Mouse (Mus musculus) hindbrain, embryonic 15.5 days (tissue): ENCODE measurements at regions not wholly inside any gene's neighbourhood (a gene's known extent, or its start where the extent isn't known, plus 50 kb on each side); places are given as distances from the start of the nearest gene placed in this dataset.

Source experiments
- ATAC-seq: fragments of 200-750 bp; cut with Nextera tagmentation; 2 replicates; pipeline ENCODE4 v1.8.0; 2017; ENCODE audit warnings: low read depth, moderate number of reproducible peaks, moderate TSS enrichment; ENCODE audit not compliant: low FRiP score
- H3K27ac ChIP-seq: fragments of 300-500 bp; sonication (generic); replicated peaks from 2 replicates; pipeline ENCODE4 v1.5.1; 2015; ENCODE audit warnings: mild to moderate bottlenecking, inconsistent platforms
- H3K27me3 ChIP-seq: fragments of 300-500 bp; sonication (generic); 2 replicates; pipeline ENCODE4 v1.6.1; 2015; ENCODE audit warnings: control low read depth, inconsistent platforms
- H3K36me3 ChIP-seq: fragments of 300-500 bp; sonication (generic); 2 replicates; pipeline ENCODE4 v1.6.1; 2015; ENCODE audit warnings: control low read depth, inconsistent platforms
- H3K4me1 ChIP-seq: fragments of 300-500 bp; sonication (generic); replicated peaks from 2 replicates; pipeline ENCODE4 v1.6.1; 2015; ENCODE audit warnings: control low read depth, inconsistent platforms
- H3K4me2 ChIP-seq: fragments of 300-500 bp; sonication (generic); 2 replicates; pipeline ENCODE4 v1.6.1; 2015; ENCODE audit warnings: moderate library complexity, mild to moderate bottlenecking, inconsistent platforms
- H3K4me3 ChIP-seq: fragments of 300-500 bp; sonication (generic); 2 replicates; pipeline ENCODE4 v1.5.1; 2015; ENCODE audit warnings: mild to moderate bottlenecking, inconsistent platforms
- H3K9ac ChIP-seq: fragments of 300-500 bp; sonication (generic); 2 replicates; pipeline ENCODE4 v1.6.1; 2015; ENCODE audit warnings: inconsistent platforms
- H3K9me3 ChIP-seq: fragments of 300-500 bp; sonication (generic); 2 replicates; pipeline ENCODE4 v1.6.1; 2016; ENCODE audit warnings: control low read depth, inconsistent platforms
- WGBS: fragments of 180-500 bp; shearing (Covaris S2); methylation state at CpG from one replicate; pipeline ENCODE4 v1.1.7; 2015; 5-methylcytosine and 5-hydroxymethylcytosine counted together

DNA sequence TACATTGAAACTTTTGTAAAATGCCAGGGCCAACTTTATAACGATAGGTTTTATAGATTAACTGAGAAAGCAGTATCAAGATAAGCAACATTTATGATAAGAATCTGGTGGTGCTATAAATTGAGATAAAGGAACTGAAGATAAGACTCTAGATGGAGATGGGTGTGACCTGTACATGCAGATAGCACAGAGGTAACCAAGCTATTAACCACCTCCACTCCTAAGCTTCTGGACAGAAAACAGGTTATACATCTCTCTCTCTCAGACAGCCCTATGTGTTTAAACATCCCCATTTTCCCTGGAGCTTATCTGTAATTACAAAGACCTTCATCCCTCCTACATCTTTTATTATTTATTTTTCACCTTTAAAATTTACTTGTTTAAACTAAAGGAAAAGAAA, 590.5 kb upstream of the Nrg3 start:
- ATAC-seq = no peak
- H3K4me3 ChIP-seq = no peak overlapping the region
- H3K27me3 ChIP-seq = no peaks in the 10 kb centered on the region
- H3K9ac ChIP-seq = no peak overlapping the region
- no peak overlapping the region for H3K4me2 ChIP-seq
- H3K27ac ChIP-seq = no peak overlapping the region
- H3K9me3 ChIP-seq = no peaks in the 10 kb centered on the region
- no peaks in the 10 kb centered on the region for H3K36me3 ChIP-seq
- no peaks in the 10 kb centered on the region for H3K4me1 ChIP-seq
- whole genome bisulfite sequencing = 94% methylated on average over 1 of the region's 1 CpGs

DNA sequence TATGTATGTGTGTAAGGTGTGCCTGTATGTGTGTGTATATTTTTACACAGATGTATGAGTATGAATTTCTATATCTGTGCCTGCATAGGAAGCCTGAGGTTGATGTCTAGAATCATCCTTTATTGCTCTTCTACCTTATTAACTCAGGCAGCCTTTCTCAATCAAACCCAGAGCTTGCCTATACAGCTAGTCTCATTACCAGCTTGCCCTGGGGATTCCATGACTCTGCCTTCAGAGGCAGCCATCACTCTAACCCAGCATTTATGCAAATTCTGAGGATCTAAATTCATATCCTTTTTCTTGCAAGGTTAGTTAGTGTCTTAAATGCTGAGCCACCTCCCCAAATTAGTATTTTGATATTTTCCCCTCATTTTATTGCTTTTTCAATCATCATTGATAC, 569.0 kb upstream of the Nrg3 start:
- Histone ChIP-seq H3K27ac (no peak overlapping the region), H3K4me2 (no peak overlapping the region), H3K9me3 (no peaks in the 10 kb centered on the region), H3K9ac (no peak overlapping the region), H3K4me1 (no peaks in the 10 kb centered on the region), H3K36me3 (no peaks in the 10 kb centered on the region), H3K4me3 (no peak overlapping the region), H3K27me3 (no peaks in the 10 kb centered on the region)
- ATAC-seq = no peak

- H3K27ac ChIP-seq = no peak overlapping the region
- H3K9me3 ChIP-seq = no peaks in the 10 kb centered on the region
- H3K9ac ChIP-seq = no peak overlapping the region
- no peaks in the 10 kb centered on the region for H3K27me3 ChIP-seq
- H3K36me3 ChIP-seq = no peaks in the 10 kb centered on the region
- no peak for ATAC-seq
- H3K4me2 ChIP-seq = no peak overlapping the region
- no peaks in the 10 kb centered on the region for H3K4me1 ChIP-seq
- WGBS = 71% methylated on average over 1 of the region's 1 CpGs
- no peak overlapping the region for H3K4me3 ChIP-seq
Measured at GRCm38 (mm10) chr14:40036173-40036572, 563.3 kb upstream of the Nrg3 start.

- Histone ChIP-seq H3K4me2 (no peak overlapping the region), H3K36me3 (no peaks in the 10 kb centered on the region), H3K9ac (no peak overlapping the region), H3K4me1 (no peaks in the 10 kb centered on the region), H3K4me3 (no peak overlapping the region), H3K27me3 (no peaks in the 10 kb centered on the region), H3K9me3 (no peaks in the 10 kb centered on the region), H3K27ac (no peak overlapping the region)
- WGBS = 53% methylated on average over 1 of the region's 1 CpGs
- ATAC-seq = no peak
Measured at GRCm38 (mm10) chr14:40015261-40015660, 542.4 kb upstream of the Nrg3 start.

DNA sequence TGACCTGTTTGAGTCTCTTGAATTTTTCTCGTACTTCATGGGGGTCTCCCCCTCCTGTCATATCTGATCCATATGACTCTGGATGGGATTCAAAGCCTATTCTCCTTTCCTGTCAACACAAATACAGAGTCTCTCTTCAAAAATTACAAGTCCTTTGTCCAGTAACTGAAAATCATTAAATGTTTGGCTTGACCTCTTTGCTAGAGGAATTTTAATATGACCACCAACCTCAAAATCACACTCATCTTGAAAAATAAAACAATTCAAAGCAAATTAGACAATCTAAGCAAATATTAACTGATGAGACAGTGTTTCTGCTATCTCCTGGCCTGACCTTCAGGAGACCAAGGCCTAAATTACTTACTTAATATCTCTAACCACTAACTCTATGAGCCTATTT, 541.8 kb upstream of the Nrg3 start:
- no peak overlapping the region for H3K4me3 ChIP-seq
- H3K9me3 ChIP-seq = no peaks in the 10 kb centered on the region
- no peaks in the 10 kb centered on the region for H3K4me1 ChIP-seq
- H3K27me3 ChIP-seq = no peaks in the 10 kb centered on the region
- no peak overlapping the region for H3K27ac ChIP-seq
- WGBS = 56% methylated on average over 1 of the region's 1 CpGs
- no peaks in the 10 kb centered on the region for H3K36me3 ChIP-seq
- no peak for ATAC-seq
- no peak overlapping the region for H3K9ac ChIP-seq
- no peak overlapping the region for H3K4me2 ChIP-seq

- no peaks in the 10 kb centered on the region for H3K36me3 ChIP-seq
- no peak overlapping the region for H3K4me3 ChIP-seq
- no peaks in the 10 kb centered on the region for H3K27me3 ChIP-seq
- H3K9ac ChIP-seq = no peak overlapping the region
- WGBS = 26% methylated on average over 8 of the region's 8 CpGs
- ATAC-seq = no peak
- no peaks in the 10 kb centered on the region for H3K4me1 ChIP-seq
- H3K27ac ChIP-seq = no peak overlapping the region
- peak overlapping the region; percentile 21 for H3K4me2 ChIP-seq
- no peaks in the 10 kb centered on the region for H3K9me3 ChIP-seq
Measured at GRCm38 (mm10) chr14:40009781-40010551, 537.1 kb upstream of the Nrg3 start.
